Mouse (Mus musculus) liver, postnatal 0 days (tissue): Measurements from ENCODE around the gene Gcc2.
"Not testable (repeated sequence)": the region's sequence is repeated elsewhere in the genome, so short reads cannot be mapped to it uniquely, and the experiment has no call there.

Source experiments
- CTCF ChIP-seq: sonication (generic); IDR thresholded peaks from 2 replicates; pipeline ENCODE4 v1.5.1; 2016; ENCODE audit warnings: antibody characterized with exemption, low read depth
- EP300 ChIP-seq: IDR thresholded peaks from 2 replicates; pipeline ENCODE4 v1.6.1; 2016; ENCODE audit warnings: antibody characterized with exemption, low read depth, mild to moderate bottlenecking

- TF ChIP-seq CTCF, EP300: not testable (repeated sequence)
Measured at GRCm38 (mm10) chr10:58221571-58221970, 33.7 kb upstream of the Gcc2 start.
